Mouse (Mus musculus) liver, embryonic 15.5 days (tissue): Measurements from ENCODE around the gene Rad51. TPM values are rescaled to one million over a fixed set of nuclear protein-coding genes. Genes with fewer than 3 reads are reported as not detected.
A peak's percentile ranks its signal among the peaks of the same experiment; 100 is the strongest.

Source experiments
- ATAC-seq: fragments of 200-750 bp; cut with Nextera tagmentation; 2 replicates; pipeline ENCODE4 v1.8.0; 2017; ENCODE audit warnings: moderate number of reproducible peaks, mild to moderate bottlenecking, moderate library complexity; ENCODE audit not compliant: insufficient read depth
- H3K27ac ChIP-seq: fragments of 300-500 bp; sonication (generic); replicated peaks from 2 replicates; pipeline ENCODE4 v1.5.1; 2015; ENCODE audit warnings: mild to moderate bottlenecking, inconsistent platforms
- H3K27me3 ChIP-seq: fragments of 300-500 bp; sonication (generic); 2 replicates; pipeline ENCODE4 v1.6.1; 2015; ENCODE audit warnings: mild to moderate bottlenecking, inconsistent platforms
- H3K36me3 ChIP-seq: fragments of 300-500 bp; sonication (generic); replicated peaks from 2 replicates; pipeline ENCODE4 v1.6.1; 2015; ENCODE audit warnings: moderate library complexity, mild to moderate bottlenecking, inconsistent platforms
- H3K4me1 ChIP-seq: fragments of 300-500 bp; sonication (generic); replicated peaks from 2 replicates; pipeline ENCODE4 v1.6.1; 2015; ENCODE audit warnings: inconsistent platforms
- H3K4me2 ChIP-seq: fragments of 300-500 bp; sonication (generic); 2 replicates; pipeline ENCODE4 v1.6.1; 2015; ENCODE audit warnings: moderate library complexity, mild to moderate bottlenecking, inconsistent platforms
- H3K4me3 ChIP-seq: fragments of 300-500 bp; sonication (generic); replicated peaks from 2 replicates; pipeline ENCODE4 v1.5.1; 2015; ENCODE audit warnings: mild to moderate bottlenecking, inconsistent platforms
- H3K9ac ChIP-seq: fragments of 300-500 bp; sonication (generic); 2 replicates; pipeline ENCODE4 v1.6.1; 2015; ENCODE audit warnings: moderate library complexity, mild to moderate bottlenecking, inconsistent platforms
- H3K9me3 ChIP-seq: fragments of 300-500 bp; sonication (generic); replicated peaks from 2 replicates; pipeline ENCODE4 v1.6.1; 2016; ENCODE audit warnings: inconsistent platforms
- WGBS: fragments of 180-500 bp; shearing (Covaris S2); methylation state at CpG from one replicate; pipeline ENCODE4 v1.1.7; 2015; ENCODE audit warnings: mixed read lengths; ENCODE audit not compliant: insufficient replicate concordance; 5-methylcytosine and 5-hydroxymethylcytosine counted together
- polyA plus RNA-seq: library from polyadenylated mRNA; unstranded; fragments of >200 nt; fragmentation: Nextera tagmentation; extraction: Ambion mirVana; gene quantifications from 2 replicates; pipeline ENCODE4 v1.2.1, GENCODE M21; 2015

Rad51 gene
- polyA plus RNA-seq, 1 experiment from 2014 or later: 30.4 TPM

GRCm38 (mm10) chr2:119165401-119165800, 52.8 kb downstream of the Rad51 start:
- H3K36me3 ChIP-seq: no peaks in the 10 kb centered on the region
- peaks cover 65% of the 10 kb centered on the region for H3K27me3 ChIP-seq
- no peak overlapping the region for H3K4me2 ChIP-seq
- H3K27ac ChIP-seq: no peak overlapping the region
- no peak overlapping the region for H3K9ac ChIP-seq
- ATAC-seq: no peak
- H3K4me3 ChIP-seq: no peak overlapping the region
- no peaks in the 10 kb centered on the region for H3K9me3 ChIP-seq
- peaks cover 27% of the 10 kb centered on the region for H3K4me1 ChIP-seq

GRCm38 (mm10) chr2:119166901-119167865, 54.6 kb downstream of the Rad51 start, which contains the start of gene Gchfr:
Gchfr (plus strand) TSS chr2:119167773.
- Histone ChIP-seq H3K27me3 (peaks cover 65% of the 10 kb centered on the region), H3K27ac (peak within 1 kb of the TSS; percentile 65), H3K9ac (peak within 1 kb of the TSS; percentile 52), H3K9me3 (no peaks in the 10 kb centered on the region), H3K4me3 (peak within 1 kb of the TSS; percentile 60), H3K4me1 (peaks cover 31% of the 10 kb centered on the region), H3K4me2 (peak within 1 kb of the TSS; percentile 80), H3K36me3 (0 out of 2 replicates have a peak, but pooled peaks cover 7% of the 10 kb centered on the region)
- WGBS: 1% methylated on average over 60 of the region's 60 CpGs
- ATAC-seq: peak; percentile 84

GRCm38 (mm10) chr2:119167866-119168256, 55.3 kb downstream of the Rad51 start:
- Histone ChIP-seq H3K9ac (peak overlapping the region; percentile 52), H3K9me3 (no peaks in the 10 kb centered on the region), H3K4me2 (peak overlapping the region; percentile 80), H3K27ac (peak overlapping the region; percentile 55; the same call in 1 of the 2 replicates), H3K4me1 (peaks cover 36% of the 10 kb centered on the region), H3K4me3 (peak overlapping the region; percentile 60), H3K36me3 (0 out of 2 replicates have a peak, but pooled peaks cover 9% of the 10 kb centered on the region), H3K27me3 (peaks cover 65% of the 10 kb centered on the region)
- WGBS: 3% methylated on average over 26 of the region's 26 CpGs
- ATAC-seq: no peak

- Histone ChIP-seq H3K4me1 (peaks cover 46% of the 10 kb centered on the region), H3K4me3 (no peak overlapping the region), H3K27me3 (peaks cover 46% of the 10 kb centered on the region), H3K9me3 (no peaks in the 10 kb centered on the region), H3K4me2 (no peak overlapping the region), H3K9ac (no peak overlapping the region), H3K27ac (no peak overlapping the region), H3K36me3 (0 out of 2 replicates have a peak, but pooled peaks cover 9% of the 10 kb centered on the region)
- WGBS: 54% methylated on average over 2 of the region's 2 CpGs
- no peak for ATAC-seq
Observed at GRCm38 (mm10) chr2:119170282-119170681, 57.7 kb downstream of the Rad51 start.

- Histone ChIP-seq H3K4me2 (no peak overlapping the region), H3K4me1 (peaks cover 45% of the 10 kb centered on the region), H3K4me3 (no peak overlapping the region), H3K27me3 (peaks cover 33% of the 10 kb centered on the region), H3K9me3 (no peaks in the 10 kb centered on the region), H3K9ac (no peak overlapping the region), H3K36me3 (0 out of 2 replicates have a peak, but pooled peaks cover 9% of the 10 kb centered on the region), H3K27ac (no peak overlapping the region)
- no peak for ATAC-seq
- WGBS: 73% methylated on average over 8 of the region's 8 CpGs
Observed at GRCm38 (mm10) chr2:119171574-119171973, 59.0 kb downstream of the Rad51 start.

GRCm38 (mm10) chr2:119172446-119172845, 59.9 kb downstream of the Rad51 start:
- no peak for ATAC-seq
- H3K4me1 ChIP-seq: peaks cover 36% of the 10 kb centered on the region
- 75% methylated on average over 7 of the region's 7 CpGs for WGBS
- H3K9me3 ChIP-seq: no peaks in the 10 kb centered on the region
- peaks cover 25% of the 10 kb centered on the region for H3K27me3 ChIP-seq
- no peak overlapping the region for H3K4me2 ChIP-seq
- 0 out of 2 replicates have a peak, but pooled peaks cover 9% of the 10 kb centered on the region for H3K36me3 ChIP-seq
- no peak overlapping the region for H3K4me3 ChIP-seq
- H3K27ac ChIP-seq: 0 out of 2 replicates have a peak overlapping the region, but pooled peaks have one; percentile 41
- 0 out of 2 replicates have a peak overlapping the region, but pooled peaks have one; percentile 6 for H3K9ac ChIP-seq

GRCm38 (mm10) chr2:119172862-119173576, 60.4 kb downstream of the Rad51 start:
- H3K27ac ChIP-seq: peak overlapping the region; percentile 41; the same call in 1 of the 2 replicates
- ATAC-seq: peak; percentile 58
- WGBS: 6% methylated on average over 13 of the region's 13 CpGs

GRCm38 (mm10) chr2:119173991-119174651, 61.5 kb downstream of the Rad51 start, which contains the start of gene Gm14137:
Gm14137 (plus strand) TSS chr2:119174509.
- no peak within 1 kb of the TSS for H3K27ac ChIP-seq
- peaks cover 29% of the 10 kb centered on the region for H3K4me1 ChIP-seq
- H3K9me3 ChIP-seq: no peaks in the 10 kb centered on the region
- ATAC-seq: no peak
- WGBS: 58% methylated on average over 8 of the region's 8 CpGs
- H3K27me3 ChIP-seq: peaks cover 8% of the 10 kb centered on the region
- 0 out of 2 replicates have a peak, but pooled peaks cover 16% of the 10 kb centered on the region for H3K36me3 ChIP-seq
- peak within 1 kb of the TSS; percentile 44; the same call in 1 of the 2 replicates for H3K4me2 ChIP-seq
- no peak within 1 kb of the TSS for H3K4me3 ChIP-seq
- H3K9ac ChIP-seq: no peak within 1 kb of the TSS

More at GRCm38 (mm10) chr2:119172862-119173576, 60.4 kb downstream of the Rad51 start:
- 0 out of 2 replicates have a peak overlapping the region, but pooled peaks have one; percentile 6 for H3K9ac ChIP-seq
- H3K4me2 ChIP-seq: peak overlapping the region; percentile 44
- peaks cover 19% of the 10 kb centered on the region for H3K27me3 ChIP-seq
- H3K9me3 ChIP-seq: no peaks in the 10 kb centered on the region
- H3K4me3 ChIP-seq: no peak overlapping the region
- peaks cover 31% of the 10 kb centered on the region for H3K4me1 ChIP-seq
- 0 out of 2 replicates have a peak, but pooled peaks cover 9% of the 10 kb centered on the region for H3K36me3 ChIP-seq

- Histone ChIP-seq H3K27me3 (peaks cover under 1% of the 10 kb centered on the region; the same call in 1 of the 2 replicates), H3K9me3 (no peaks in the 10 kb centered on the region), H3K36me3 (0 out of 2 replicates have a peak, but pooled peaks cover 16% of the 10 kb centered on the region), H3K27ac (no peak overlapping the region), H3K4me3 (no peak overlapping the region), H3K9ac (no peak overlapping the region), H3K4me2 (no peak overlapping the region), H3K4me1 (peaks cover 26% of the 10 kb centered on the region)
- ATAC-seq: no peak
- WGBS: 75% methylated on average over 14 of the region's 14 CpGs
Observed at GRCm38 (mm10) chr2:119174866-119175265, 62.3 kb downstream of the Rad51 start.

- Histone ChIP-seq H3K27ac (no peak overlapping the region; the same call in 1 of the 2 replicates), H3K4me3 (no peak overlapping the region), H3K4me2 (no peak overlapping the region), H3K9me3 (no peaks in the 10 kb centered on the region), H3K9ac (no peak overlapping the region), H3K36me3 (0 out of 2 replicates have a peak, but pooled peaks cover 20% of the 10 kb centered on the region), H3K4me1 (peaks cover 26% of the 10 kb centered on the region), H3K27me3 (no peaks in the 10 kb centered on the region)
- 51% methylated on average over 6 of the region's 6 CpGs for WGBS
- ATAC-seq: no peak
Observed at GRCm38 (mm10) chr2:119175614-119176013, 63.0 kb downstream of the Rad51 start.
